Mouse (Mus musculus): ENCODE data around the gene Tfec. TPM values are rescaled to one million over a fixed set of nuclear protein-coding genes. Genes with fewer than 3 reads are reported as not detected.

Tfec gene
- polyA plus RNA-seq, 1 experiment from 2014 or later = 0.61 TPM

DNA sequence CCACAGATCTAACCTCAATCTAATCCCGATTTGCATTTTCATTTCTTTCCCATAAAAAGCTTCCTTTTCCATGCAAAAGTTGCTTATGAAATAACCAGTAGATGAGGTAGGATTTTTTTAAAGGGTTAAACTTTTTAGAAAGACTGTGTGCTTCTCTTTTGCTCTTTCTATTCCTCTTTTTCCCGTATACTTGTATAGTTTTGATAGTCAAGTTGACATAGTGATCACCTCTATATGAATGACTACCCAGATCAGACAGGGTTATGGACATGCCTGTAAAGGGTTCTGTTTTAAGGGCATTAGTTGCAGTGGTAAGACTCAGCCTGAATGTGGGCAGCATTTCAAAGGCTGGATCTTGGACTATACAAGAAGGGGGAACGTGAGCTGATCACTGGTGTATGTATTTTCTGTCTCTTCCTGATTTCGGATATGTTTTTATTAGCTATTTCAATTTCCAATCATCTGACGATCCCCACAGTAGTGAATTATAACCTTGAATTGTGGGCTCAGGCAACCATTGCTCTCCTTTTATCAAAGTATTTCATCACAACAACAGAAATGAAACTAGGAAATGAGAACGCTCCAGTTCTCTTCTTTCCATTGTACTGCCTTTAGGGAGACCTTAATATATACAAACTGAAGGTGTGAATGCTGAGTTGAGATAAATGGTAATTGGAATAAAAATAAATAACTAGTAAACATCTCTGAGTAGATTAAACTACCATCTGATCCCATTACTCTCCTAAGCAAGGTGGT lies 35.3 kb downstream of the Tfec start:
- 92% methylated on average over 6 of the region's 6 CpGs for WGBS

DNA sequence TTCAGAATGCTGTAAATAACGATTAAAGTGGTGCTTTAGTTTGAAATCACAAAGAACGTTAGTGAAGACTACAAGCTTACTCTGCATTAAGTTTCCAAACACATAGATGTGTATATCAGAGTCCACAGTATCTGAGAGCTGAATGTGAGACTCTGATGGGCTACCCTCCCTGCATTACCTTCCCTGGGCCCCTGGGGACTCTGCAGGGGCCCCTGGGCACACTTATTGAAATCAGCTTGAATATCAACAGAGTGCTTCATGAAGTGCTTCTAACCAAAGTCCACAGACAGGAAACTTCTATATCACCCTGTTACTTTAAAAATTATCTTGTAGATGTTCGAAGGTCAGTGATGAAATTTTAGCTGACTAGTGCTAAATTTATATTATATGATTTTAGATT lies 36.2 kb downstream of the Tfec start:
- H3K4me1 ChIP-seq (replicated peaks) = no peaks in the 10 kb centered on the region
- H3K4me3 ChIP-seq (replicated peaks) = no peak overlapping the region
- H3K36me3 ChIP-seq = no peaks in the 10 kb centered on the region
- no peak overlapping the region for H3K27ac ChIP-seq
- H3K4me2 ChIP-seq = no peak overlapping the region
- H3K9ac ChIP-seq (replicated peaks) = no peak overlapping the region
- H3K9me3 ChIP-seq = no peaks in the 10 kb centered on the region
- WGBS = 82% methylated on average over 3 of the region's 3 CpGs
- no peak for ATAC-seq (ENCODE audit: insufficient number of reproducible peaks, insufficient read depth, low FRiP score, low TSS enrichment, low read depth)
- H3K27me3 ChIP-seq = no peaks in the 10 kb centered on the region

More for the DNA sequence above, 35.3 kb downstream of the Tfec start:
- H3K36me3 ChIP-seq = no peaks in the 10 kb centered on the region
- H3K27me3 ChIP-seq = no peaks in the 10 kb centered on the region
- H3K9me3 ChIP-seq = no peaks in the 10 kb centered on the region
- no peak overlapping the region for H3K4me2 ChIP-seq
- H3K9ac ChIP-seq (replicated peaks) = no peak overlapping the region
- H3K27ac ChIP-seq = no peak overlapping the region
- H3K4me3 ChIP-seq (replicated peaks) = no peak overlapping the region
- ATAC-seq (ENCODE audit: insufficient number of reproducible peaks, insufficient read depth, low FRiP score, low TSS enrichment, low read depth) = no peak
- 0 out of 2 replicates have a peak, but pooled peaks cover 3% of the 10 kb centered on the region for H3K4me1 ChIP-seq (replicated peaks)

GRCm38 (mm10) chr6:16855879-16856545 lies 42.2 kb downstream of the Tfec start:
- WGBS = 89% methylated on average over 7 of the region's 7 CpGs
- no peak overlapping the region for H3K4me3 ChIP-seq (replicated peaks)
- H3K36me3 ChIP-seq = no peaks in the 10 kb centered on the region
- H3K27me3 ChIP-seq = no peaks in the 10 kb centered on the region
- H3K4me1 ChIP-seq (replicated peaks) = no peaks in the 10 kb centered on the region
- no peak overlapping the region for H3K27ac ChIP-seq
- H3K4me2 ChIP-seq = no peak overlapping the region
- no peaks in the 10 kb centered on the region for H3K9me3 ChIP-seq
- no peak for ATAC-seq (ENCODE audit: insufficient number of reproducible peaks, insufficient read depth, low FRiP score, low TSS enrichment, low read depth)
- no peak overlapping the region for H3K9ac ChIP-seq (replicated peaks)

- ATAC-seq (ENCODE audit: insufficient number of reproducible peaks, insufficient read depth, low FRiP score, low TSS enrichment, low read depth) = no peak
- WGBS = 85% methylated on average over 9 of the region's 9 CpGs
Measured at GRCm38 (mm10) chr6:16854977-16855376, 43.3 kb downstream of the Tfec start.

DNA sequence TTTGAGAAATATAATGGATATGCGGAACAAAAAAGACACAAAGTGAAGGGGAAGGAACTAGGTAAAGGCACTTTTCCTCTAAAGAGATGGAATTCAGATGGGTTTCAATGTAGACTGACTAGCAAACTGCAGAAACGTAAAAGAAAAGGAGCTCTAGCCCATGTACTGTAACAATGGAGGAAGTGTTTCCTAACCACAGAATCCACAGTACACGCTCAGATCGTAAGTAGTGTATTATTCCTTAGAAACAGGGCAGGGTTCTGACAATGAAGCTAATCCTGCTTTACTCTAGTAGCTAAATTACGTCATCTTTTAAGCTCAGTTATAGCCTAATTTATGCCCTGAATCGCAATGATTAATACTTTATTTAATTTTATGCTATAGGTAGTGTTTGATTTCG lies 51.7 kb downstream of the Tfec start:
- Histone ChIP-seq H3K9me3 (no peaks in the 10 kb centered on the region), H3K9ac (replicated peaks) (no peak overlapping the region), H3K36me3 (no peaks in the 10 kb centered on the region), H3K27me3 (no peaks in the 10 kb centered on the region), H3K4me1 (replicated peaks) (no peaks in the 10 kb centered on the region), H3K4me2 (no peak overlapping the region), H3K4me3 (replicated peaks) (no peak overlapping the region), H3K27ac (no peak overlapping the region)
- ATAC-seq (ENCODE audit: insufficient number of reproducible peaks, insufficient read depth, low FRiP score, low TSS enrichment, low read depth) = no peak
- 85% methylated on average over 7 of the region's 7 CpGs for WGBS

More at GRCm38 (mm10) chr6:16854977-16855376, 43.3 kb downstream of the Tfec start:
- Histone ChIP-seq H3K9me3 (no peaks in the 10 kb centered on the region), H3K4me2 (no peak overlapping the region), H3K27me3 (no peaks in the 10 kb centered on the region), H3K27ac (no peak overlapping the region), H3K4me1 (replicated peaks) (no peaks in the 10 kb centered on the region), H3K36me3 (no peaks in the 10 kb centered on the region), H3K4me3 (replicated peaks) (no peak overlapping the region), H3K9ac (replicated peaks) (no peak overlapping the region)

DNA sequence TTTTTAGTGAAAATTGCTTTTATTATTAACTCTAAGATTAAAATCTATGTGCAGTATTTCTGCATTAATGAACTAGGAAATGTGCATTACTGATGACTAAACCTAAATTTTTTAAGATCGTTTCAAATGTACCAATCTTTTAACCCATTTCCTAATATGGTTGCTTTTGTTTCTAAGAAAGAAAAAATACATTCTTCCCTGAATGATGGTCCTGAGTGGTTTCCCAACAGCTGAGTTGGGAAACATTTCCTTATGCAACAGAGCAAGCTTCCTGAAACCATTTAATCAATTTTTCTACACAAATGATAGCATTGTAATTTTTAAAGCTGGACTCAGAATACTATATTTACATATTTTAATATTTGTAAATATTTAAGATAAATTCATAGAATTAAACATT lies 62.6 kb downstream of the Tfec start:
- H3K36me3 ChIP-seq = no peaks in the 10 kb centered on the region
- no peak overlapping the region for H3K4me3 ChIP-seq (replicated peaks)
- no peaks in the 10 kb centered on the region for H3K27me3 ChIP-seq
- H3K9ac ChIP-seq (replicated peaks) = no peak overlapping the region
- no peak overlapping the region for H3K4me2 ChIP-seq
- ATAC-seq (ENCODE audit: insufficient number of reproducible peaks, insufficient read depth, low FRiP score, low TSS enrichment, low read depth) = no peak
- 84% methylated on average over 1 of the region's 1 CpGs for WGBS
- H3K9me3 ChIP-seq = no peaks in the 10 kb centered on the region
- H3K27ac ChIP-seq = no peak overlapping the region
- H3K4me1 ChIP-seq (replicated peaks) = no peaks in the 10 kb centered on the region

DNA sequence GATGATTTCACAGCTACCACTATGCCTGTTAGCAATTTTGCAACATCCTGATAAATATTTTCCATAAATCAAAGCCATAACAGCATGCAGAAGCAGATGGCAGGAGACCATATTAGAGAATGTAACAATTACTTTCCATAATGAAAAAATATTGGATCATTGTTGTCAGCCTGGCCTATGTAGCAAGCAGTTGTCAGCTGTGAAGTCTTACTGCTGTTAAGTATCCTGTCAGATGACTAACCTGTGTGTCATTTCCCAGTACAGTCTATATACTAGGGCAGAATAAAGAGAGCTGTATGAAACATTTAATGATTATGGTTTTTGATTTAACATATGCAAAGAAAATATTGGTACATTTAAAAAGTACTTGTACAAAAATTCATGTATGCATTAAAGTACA lies 69.9 kb downstream of the Tfec start:
- Histone ChIP-seq H3K36me3 (no peaks in the 10 kb centered on the region), H3K9ac (replicated peaks) (no peak overlapping the region), H3K4me1 (replicated peaks) (no peaks in the 10 kb centered on the region), H3K4me3 (replicated peaks) (no peak overlapping the region), H3K27me3 (no peaks in the 10 kb centered on the region), H3K4me2 (no peak overlapping the region), H3K27ac (no peak overlapping the region), H3K9me3 (no peaks in the 10 kb centered on the region)
- no peak for ATAC-seq (ENCODE audit: insufficient number of reproducible peaks, insufficient read depth, low FRiP score, low TSS enrichment, low read depth)

DNA sequence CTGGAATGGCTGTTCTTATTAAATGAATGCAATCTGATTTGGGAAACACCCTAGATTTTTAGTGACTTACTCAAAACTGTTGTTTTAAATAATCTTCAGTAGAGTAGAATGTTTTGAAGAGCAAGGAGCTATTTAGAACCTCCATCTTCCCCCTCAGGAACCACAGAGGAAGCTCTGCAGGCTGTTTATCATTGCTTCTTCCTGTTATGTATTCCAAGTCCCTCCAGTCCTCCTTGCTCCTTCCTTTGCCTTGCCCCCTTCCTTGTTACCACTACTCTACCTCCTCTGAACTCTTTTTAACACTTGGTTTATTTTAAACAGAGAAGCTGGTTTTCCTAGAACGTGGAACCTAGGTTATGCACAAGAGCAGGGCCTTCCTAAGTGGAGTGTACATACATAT lies 76.3 kb downstream of the Tfec start:
- 91% methylated on average over 1 of the region's 1 CpGs for whole genome bisulfite sequencing
- Histone ChIP-seq H3K36me3 (no peaks in the 10 kb centered on the region), H3K4me3 (replicated peaks) (no peak overlapping the region), H3K9me3 (no peaks in the 10 kb centered on the region), H3K4me1 (replicated peaks) (no peaks in the 10 kb centered on the region), H3K27me3 (no peaks in the 10 kb centered on the region), H3K9ac (replicated peaks) (no peak overlapping the region), H3K4me2 (no peak overlapping the region), H3K27ac (no peak overlapping the region)
- ATAC-seq (ENCODE audit: insufficient number of reproducible peaks, insufficient read depth, low FRiP score, low TSS enrichment, low read depth) = no peak

- Histone ChIP-seq H3K9ac (replicated peaks) (no peak overlapping the region), H3K4me1 (replicated peaks) (no peaks in the 10 kb centered on the region), H3K4me3 (replicated peaks) (no peak overlapping the region), H3K4me2 (no peak overlapping the region), H3K9me3 (no peaks in the 10 kb centered on the region), H3K27me3 (no peaks in the 10 kb centered on the region), H3K27ac (no peak overlapping the region), H3K36me3 (no peaks in the 10 kb centered on the region)
- WGBS = 82% methylated on average over 1 of the region's 1 CpGs
- ATAC-seq (ENCODE audit: insufficient number of reproducible peaks, insufficient read depth, low FRiP score, low TSS enrichment, low read depth) = no peak
Measured at GRCm38 (mm10) chr6:16806302-16806701, 91.9 kb downstream of the Tfec start.

- Histone ChIP-seq H3K9me3 (no peaks in the 10 kb centered on the region), H3K27me3 (no peaks in the 10 kb centered on the region), H3K4me1 (replicated peaks) (peaks cover 10% of the 10 kb centered on the region), H3K9ac (replicated peaks) (no peak overlapping the region), H3K4me2 (peak overlapping the region; percentile 11; the same call in 1 of the 2 replicates), H3K4me3 (replicated peaks) (no peak overlapping the region), H3K27ac (no peak overlapping the region), H3K36me3 (no peaks in the 10 kb centered on the region)
- ATAC-seq (ENCODE audit: insufficient number of reproducible peaks, insufficient read depth, low FRiP score, low TSS enrichment, low read depth) = no peak
- 21% methylated on average over 10 of the region's 10 CpGs for WGBS
Measured at GRCm38 (mm10) chr6:16797669-16798068, 100.6 kb downstream of the Tfec start.

DNA sequence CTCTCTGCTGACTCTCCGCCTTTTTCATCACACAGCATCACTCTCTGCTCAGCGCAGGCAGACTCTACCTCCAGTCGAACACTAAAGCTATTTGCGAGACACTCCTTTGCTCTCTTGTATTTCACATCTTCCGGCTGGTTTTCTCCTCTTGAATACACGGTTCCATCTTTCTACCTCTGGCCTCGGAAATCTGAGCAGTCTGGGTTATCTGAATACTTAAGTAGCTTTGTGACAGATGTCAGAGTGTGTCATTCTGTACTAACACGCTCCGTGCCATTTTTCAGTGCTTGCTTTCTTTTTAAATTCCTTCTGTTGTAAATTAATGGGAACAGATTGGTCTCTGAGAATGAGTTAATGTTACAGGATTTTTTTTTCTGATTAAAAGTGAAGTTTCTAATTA lies 101.3 kb downstream of the Tfec start:
- Histone ChIP-seq H3K36me3 (no peaks in the 10 kb centered on the region), H3K4me2 (no peak overlapping the region), H3K27me3 (no peaks in the 10 kb centered on the region), H3K9ac (replicated peaks) (no peak overlapping the region), H3K4me3 (replicated peaks) (no peak overlapping the region), H3K27ac (no peak overlapping the region), H3K9me3 (no peaks in the 10 kb centered on the region), H3K4me1 (replicated peaks) (peaks cover 10% of the 10 kb centered on the region)
- ATAC-seq (ENCODE audit: insufficient number of reproducible peaks, insufficient read depth, low FRiP score, low TSS enrichment, low read depth) = no peak
- WGBS = 75% methylated on average over 9 of the region's 9 CpGs

- Histone ChIP-seq H3K4me2 (no peak overlapping the region), H3K4me1 (replicated peaks) (peaks cover 10% of the 10 kb centered on the region), H3K27ac (no peak overlapping the region), H3K36me3 (no peaks in the 10 kb centered on the region), H3K9me3 (no peaks in the 10 kb centered on the region), H3K9ac (replicated peaks) (no peak overlapping the region), H3K4me3 (replicated peaks) (no peak overlapping the region), H3K27me3 (no peaks in the 10 kb centered on the region)
- no peak for ATAC-seq (ENCODE audit: insufficient number of reproducible peaks, insufficient read depth, low FRiP score, low TSS enrichment, low read depth)
- WGBS = 37% methylated on average over 7 of the region's 7 CpGs
Measured at GRCm38 (mm10) chr6:16794036-16794435, 104.2 kb downstream of the Tfec start.
